Mouse (Mus musculus): Measurements from ENCODE around the gene Syce1.
A peak's percentile ranks its signal among the peaks of the same experiment; 100 is the strongest.

DNA sequence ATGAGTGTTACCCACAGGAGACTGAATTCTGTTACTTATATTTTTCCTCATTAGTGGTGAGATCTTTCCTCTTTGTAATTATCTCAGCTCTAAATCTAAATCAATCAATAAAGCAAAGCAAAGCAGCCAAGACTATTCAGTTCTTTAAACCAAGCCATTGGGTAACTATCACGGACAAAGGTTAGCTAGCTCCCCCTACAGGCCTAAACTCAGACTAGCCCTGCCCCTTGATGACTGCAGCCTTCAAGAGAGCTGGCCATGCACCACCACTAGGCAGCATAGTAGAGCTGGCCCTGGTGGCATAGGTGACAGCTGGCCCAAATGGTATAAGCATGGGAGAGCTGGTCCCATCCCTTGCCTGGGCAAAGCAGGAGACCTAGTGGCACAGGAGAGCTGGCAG lies 18.1 kb upstream of the Syce1 start:
- TF ChIP-seq CTCF (IDR thresholded peaks at IDR 0.05; ENCODE audit: insufficient read depth, low read depth, low read length) (peak; percentile 30; the same call in 1 of the 2 replicates), POLR2A (IDR thresholded peaks at IDR 0.05; ENCODE audit: insufficient read depth, low read depth, low read length) (no peak)

Data from olfactory bulb, adult 2 months (tissue).